Mouse (Mus musculus) erythroblast, adult 5-6 weeks (primary cell): ENCODE measurements around the gene Ddx39. TPM values are rescaled to one million over a fixed set of nuclear protein-coding genes. Genes with fewer than 3 reads are reported as not detected.

Experiments
- ATAC-seq: replicated peaks from 2 replicates; pipeline ENCODE4 v1.8.0; 2016; ENCODE audit warnings: moderate number of reproducible peaks, mild to moderate bottlenecking, moderate TSS enrichment, inconsistent platforms; ENCODE audit not compliant: poor library complexity, low FRiP score, severe bottlenecking
- total RNA-seq, 2 experiments: library from RNA; stranded (forward) in 1 of 2; stranded (reverse) in 1 of 2; fragments of 150-400 nt in 1 of 2; fragments of 200-764, 138-1000 nt in 1 of 2; gene quantifications; 2 replicates each; pipeline versions ENCODE4 v1.2.3 to v1.2.4; 2015 to 2017; ENCODE audit warnings: low replicate concordance in 2 of 2

The Ddx39 gene
- total RNA-seq, 2 experiments from 2014 or later = 37.3 to 40.0 TPM

GRCm38 (mm10) chr8:83759231-83759759 lies 44.3 kb downstream of the Ddx39 start:
- ATAC-seq = no peak

- ATAC-seq = no peak
These were observed 49.1 kb downstream of the Ddx39 start for GRCm38 (mm10) chr8:83764116-83764515.

GRCm38 (mm10) chr8:83764717-83765116 lies 49.7 kb downstream of the Ddx39 start:
- ATAC-seq = no peak

GRCm38 (mm10) chr8:83765663-83766062 lies 50.7 kb downstream of the Ddx39 start:
- ATAC-seq = no peak

- no peak for ATAC-seq
These were observed 52.5 kb downstream of the Ddx39 start for GRCm38 (mm10) chr8:83767442-83767841.

- no peak for ATAC-seq
These were observed 53.5 kb downstream of the Ddx39 start for GRCm38 (mm10) chr8:83768526-83768925.

GRCm38 (mm10) chr8:83769720-83770119 lies 54.7 kb downstream of the Ddx39 start:
- ATAC-seq = no peak

- ATAC-seq = no peak
These were observed 55.7 kb downstream of the Ddx39 start for GRCm38 (mm10) chr8:83770669-83771068.

- ATAC-seq = no peak
These were observed 56.8 kb downstream of the Ddx39 start for GRCm38 (mm10) chr8:83771791-83772190.

GRCm38 (mm10) chr8:83772701-83773451 lies 57.9 kb downstream of the Ddx39 start:
- peak; percentile 53; the same call in 1 of the 2 replicates for ATAC-seq

- no peak for ATAC-seq
These were observed 58.5 kb downstream of the Ddx39 start for GRCm38 (mm10) chr8:83773452-83773846.

- ATAC-seq = no peak
These were observed 59.2 kb downstream of the Ddx39 start for GRCm38 (mm10) chr8:83774221-83774620.

Other genes starting within 250 kb of the Ddx39 start
- not detected in 2 replicates for gene Olfr370, start 179.4 kb upstream of the Ddx39 start, total RNA-seq (2015; ENCODE audit: low replicate concordance)
- gene Olfr370, start 179.4 kb upstream of the Ddx39 start, total RNA-seq (2017; ENCODE audit: low replicate concordance) = not detected in 2 replicates
- gene Ndufb7, start 148.5 kb upstream of the Ddx39 start, total RNA-seq (2015; ENCODE audit: low replicate concordance) = 49.8 and 57.9 TPM in 2 replicates
- 59.0 and 89.2 TPM in 2 replicates for gene Ndufb7, start 148.5 kb upstream of the Ddx39 start, total RNA-seq (2017; ENCODE audit: low replicate concordance)
- gene Tecr, start 107.2 kb upstream of the Ddx39 start, total RNA-seq (2015; ENCODE audit: low replicate concordance) = 130 and 150 TPM in 2 replicates
- 47.5 and 77.4 TPM in 2 replicates for gene Tecr, start 107.2 kb upstream of the Ddx39 start, total RNA-seq (2017; ENCODE audit: low replicate concordance)
- 12.9 and 25.7 TPM in 2 replicates for gene Dnajb1, start 107.0 kb upstream of the Ddx39 start, total RNA-seq (2015; ENCODE audit: low replicate concordance)
- 15.6 and 19.5 TPM in 2 replicates for gene Dnajb1, start 107.0 kb upstream of the Ddx39 start, total RNA-seq (2017; ENCODE audit: low replicate concordance)
- gene Gipc1, start 62.5 kb upstream of the Ddx39 start, total RNA-seq (2015; ENCODE audit: low replicate concordance) = 4.4 and 16.7 TPM in 2 replicates
- 5.2 and 8.6 TPM in 2 replicates for gene Gipc1, start 62.5 kb upstream of the Ddx39 start, total RNA-seq (2017; ENCODE audit: low replicate concordance)
- gene Ptger1, start 48.5 kb upstream of the Ddx39 start, total RNA-seq (2015; ENCODE audit: low replicate concordance) = 0.21 TPM in 1 of 2 replicates, not detected in the other
- 0.56 and 0.60 TPM in 2 replicates for gene Ptger1, start 48.5 kb upstream of the Ddx39 start, total RNA-seq (2017; ENCODE audit: low replicate concordance)
- 5.2 and 9.0 TPM in 2 replicates for gene Pkn1, start 16.0 kb upstream of the Ddx39 start, total RNA-seq (2015; ENCODE audit: low replicate concordance)
- gene Pkn1, start 16.0 kb upstream of the Ddx39 start, total RNA-seq (2017; ENCODE audit: low replicate concordance) = 22.3 and 30.6 TPM in 2 replicates
- 31.8 and 56.7 TPM in 2 replicates for gene Adgre5, start 26.1 kb downstream of the Ddx39 start, total RNA-seq (2015; ENCODE audit: low replicate concordance)
- 17.1 and 27.1 TPM in 2 replicates for gene Adgre5, start 26.1 kb downstream of the Ddx39 start, total RNA-seq (2017; ENCODE audit: low replicate concordance)
- gene Adgrl1, start 184.9 kb downstream of the Ddx39 start, total RNA-seq (2015; ENCODE audit: low replicate concordance) = 0.58 and 1.7 TPM in 2 replicates
- 0.09 and 0.14 TPM in 2 replicates for gene Adgrl1, start 184.9 kb downstream of the Ddx39 start, total RNA-seq (2017; ENCODE audit: low replicate concordance)
- not detected in 2 replicates for gene Gm10644, start 240.0 kb downstream of the Ddx39 start, total RNA-seq (2015; ENCODE audit: low replicate concordance)
- not detected in 2 replicates for gene Gm10644, start 240.0 kb downstream of the Ddx39 start, total RNA-seq (2017; ENCODE audit: low replicate concordance)
- gene Asf1b, start 240.3 kb downstream of the Ddx39 start, total RNA-seq (2015; ENCODE audit: low replicate concordance) = 23.1 and 32.4 TPM in 2 replicates
- 26.2 and 32.8 TPM in 2 replicates for gene Asf1b, start 240.3 kb downstream of the Ddx39 start, total RNA-seq (2017; ENCODE audit: low replicate concordance)